Mouse (Mus musculus) erythroblast, embryonic 14.5 days (primary cell): Measurements from ENCODE around the gene Wwp2.
A peak's percentile ranks its signal among the peaks of the same experiment; 100 is the strongest.

Experiments used
- GATA1 ChIP-seq: IDR thresholded peaks from 2 replicates; pipeline ENCODE4 v1.6.1; 2012; ENCODE audit warnings: low read length, inconsistent platforms, mixed read lengths
- TAL1 ChIP-seq: IDR thresholded peaks from 3 replicates; pipeline ENCODE4 v1.6.1; 2012; ENCODE audit warnings: low read length, inconsistent platforms, mixed read lengths

- TF ChIP-seq TAL1 (peak; percentile 73), GATA1 (peak; percentile 47; the same call in 1 of the 2 replicates)
Observed at GRCm38 (mm10) chr8:107577640-107578039, 141.5 kb downstream of the Wwp2 start.
